Mouse (Mus musculus) olfactory bulb, adult 2 months (tissue): ENCODE data around the gene Hist1h2ag. TPM values are rescaled to one million over a fixed set of nuclear protein-coding genes. Genes with fewer than 3 reads are reported as not detected.
"Not testable (repeated sequence)": the region's sequence is repeated elsewhere in the genome, so short reads cannot be mapped to it uniquely, and the experiment has no call there.

Experiments
- H3K27ac ChIP-seq: fragments of 200-500 bp; 2 replicates; pipeline ENCODE4 v1.5.1; 2012; ENCODE audit warnings: low read depth, low read length; ENCODE audit not compliant: insufficient read depth
- H3K4me1 ChIP-seq: fragments of 200-500 bp; 2 replicates; pipeline ENCODE4 v1.6.1; 2012; ENCODE audit warnings: low read length; ENCODE audit not compliant: control insufficient read depth, insufficient read depth
- H3K4me3 ChIP-seq: fragments of 200-500 bp; 2 replicates; pipeline ENCODE4 v1.5.1; 2012; ENCODE audit warnings: mild to moderate bottlenecking, low read depth, low read length, moderate library complexity; ENCODE audit not compliant: insufficient read depth
- CTCF ChIP-seq: fragments of 200-500 bp; IDR thresholded peaks from 2 replicates; pipeline ENCODE4 v1.5.1; 2012; ENCODE audit warnings: low read depth, mild to moderate bottlenecking, low read length, moderate library complexity; ENCODE audit not compliant: insufficient read depth
- POLR2A ChIP-seq: fragments of 200-500 bp; IDR thresholded peaks from 2 replicates; pipeline ENCODE4 v1.6.1; 2012; ENCODE audit warnings: mild to moderate bottlenecking, low read depth, low read length, moderate library complexity; ENCODE audit not compliant: insufficient read depth
- WGBS: fragments of 180-500 bp; shearing (Covaris S2); methylation state at CpG from one replicate; pipeline ENCODE4 v1.1.7; 2018; 5-methylcytosine and 5-hydroxymethylcytosine counted together
- polyA plus RNA-seq: library from polyadenylated mRNA; stranded (reverse); fragments of >200 nt; gene quantifications from 2 replicates; pipeline ENCODE4 v1.2.4, GENCODE M21; 2012; ENCODE audit warnings: low replicate concordance; ENCODE audit not compliant: missing spikeins, insufficient read depth, insufficient read length

The Hist1h2ag gene
- not detected in 2 replicates for polyA plus RNA-seq

GRCm38 (mm10) chr13:22042568-22043502 is at the start of gene Hist1h2ag, which contains the start of gene Hist1h2bj:
Hist1h2ag (minus strand) TSS chr13:22042944.
Hist1h2bj (plus strand) TSS chr13:22043214.
- H3K4me1 ChIP-seq = not testable (repeated sequence)
- peak; percentile 66; the same call in 1 of the 2 replicates for TF ChIP-seq POLR2A
- 1% methylated on average over 55 of the region's 80 CpGs for WGBS
- peak within 1 kb of the TSS; percentile 71 for H3K4me3 ChIP-seq
- peak within 1 kb of the TSS; percentile 47; the same call in 1 of the 2 replicates for H3K27ac ChIP-seq

GRCm38 (mm10) chr13:22084140-22084539 is 41.4 kb upstream of the Hist1h2ag start, which contains the start of gene Vmn1r188:
Vmn1r188 (plus strand) TSS chr13:22084440.
- WGBS = 87% methylated on average over 1 of the region's 1 CpGs
- not testable (repeated sequence) for H3K4me3 ChIP-seq, H3K27ac ChIP-seq, H3K4me1 ChIP-seq

GRCm38 (mm10) chr13:22063468-22063867 is 20.7 kb upstream of the Hist1h2ag start:
- TF ChIP-seq POLR2A (no peak), CTCF (no peak)
- Histone ChIP-seq H3K4me3 (no peak overlapping the region), H3K27ac (no peak overlapping the region), H3K4me1 (no peaks in the 10 kb centered on the region)
- WGBS = 65% methylated on average over 1 of the region's 1 CpGs

GRCm38 (mm10) chr13:22061422-22061821 is 18.7 kb upstream of the Hist1h2ag start:
- Histone ChIP-seq H3K4me1 (no peaks in the 10 kb centered on the region), H3K27ac (no peak overlapping the region), H3K4me3 (no peak overlapping the region)
- TF ChIP-seq CTCF (no peak), POLR2A (no peak)
- WGBS = 88% methylated on average over 1 of the region's 1 CpGs

GRCm38 (mm10) chr13:22053754-22054153 is 11.0 kb upstream of the Hist1h2ag start:
- no peak overlapping the region for H3K27ac ChIP-seq
- TF ChIP-seq CTCF = no peak
- TF ChIP-seq POLR2A = no peak
- peaks cover 3% of the 10 kb centered on the region; the same call in 1 of the 2 replicates for H3K4me1 ChIP-seq
- WGBS = 98% methylated on average over 1 of the region's 1 CpGs
- no peak overlapping the region for H3K4me3 ChIP-seq

GRCm38 (mm10) chr13:22051523-22051859 is 8.7 kb upstream of the Hist1h2ag start:
- WGBS = 7% methylated on average over 5 of the region's 5 CpGs
- no peak overlapping the region for H3K27ac ChIP-seq
- peak overlapping the region; percentile 52 for H3K4me3 ChIP-seq
- TF ChIP-seq POLR2A = no peak
- no peak for TF ChIP-seq CTCF
- H3K4me1 ChIP-seq = peaks cover 3% of the 10 kb centered on the region; the same call in 1 of the 2 replicates

GRCm38 (mm10) chr13:22050591-22051522 is 8.1 kb upstream of the Hist1h2ag start:
- TF ChIP-seq POLR2A (no peak), CTCF (peak; percentile 47)
- peak overlapping the region; percentile 52 for H3K4me3 ChIP-seq
- H3K4me1 ChIP-seq = peaks cover 3% of the 10 kb centered on the region; the same call in 1 of the 2 replicates
- peak overlapping the region; percentile 83 for H3K27ac ChIP-seq
- WGBS = under 1% methylated on average over 52 of the region's 52 CpGs

GRCm38 (mm10) chr13:22049737-22050440 is 7.1 kb upstream of the Hist1h2ag start:
- 1% methylated on average over 14 of the region's 14 CpGs for WGBS
- peak overlapping the region; percentile 42 for H3K4me3 ChIP-seq
- H3K4me1 ChIP-seq = peaks cover 3% of the 10 kb centered on the region; the same call in 1 of the 2 replicates
- H3K27ac ChIP-seq = peak overlapping the region; percentile 20
- TF ChIP-seq CTCF (no peak), POLR2A (no peak)
